ENCODE assay signal across 24 mouse cellular contexts in genomic region chr14:32801662-32802024, GRCm38 (mm10). TPM values are rescaled to one million over a fixed set of nuclear protein-coding genes. Genes with fewer than 3 reads are reported as not detected.
DNase-seq lines count a peak whose midpoint lies in the region; ATAC-seq and TF ChIP-seq lines count a peak whose summit lies in the region.
"Had no signal": no experiment of that assay in that cellular context is flagged by ENCODE, and none has a peak within 500 bp of the region (broad histone marks: within the 10 kb centered on the region; RNA-seq: fewer than 3 reads in every experiment).

No protein-coding gene starts in this region.

- H3K36me3 ChIP-seq in forebrain, embryonic 10.5 days (replicated peaks), result no peaks in the 10 kb centered on the region
- no peaks in the 10 kb centered on the region for H3K36me3 ChIP-seq in forebrain, embryonic 11.5 days (ENCODE audit: control insufficient read depth, insufficient read depth, low read length)
- no peaks in the 10 kb centered on the region for H3K36me3 ChIP-seq in midbrain, embryonic 10.5 days
- no peaks in the 10 kb centered on the region for H3K36me3 ChIP-seq in midbrain, postnatal 0 days (ENCODE audit: insufficient read depth, low read length)
- H3K36me3 ChIP-seq in embryonic facial prominence, embryonic 10.5 days (replicated peaks), result no peaks in the 10 kb centered on the region
- H3K36me3 ChIP-seq: embryonic facial prominence, embryonic 15.5 days; forebrain, embryonic 12.5 days; G1E; heart, embryonic 13.5 days; hindbrain, embryonic 15.5 days had no signal

- TF ChIP-seq CTCF in midbrain, postnatal 0 days (IDR thresholded peaks at IDR 0.05), result no peak
- TF ChIP-seq CTCF in lung, adult 2 months (IDR thresholded peaks at IDR 0.05; ENCODE audit: insufficient read depth, low read length), result no peak

- no peak for TF ChIP-seq POLR2A in lung, adult 2 months (IDR thresholded peaks at IDR 0.05; ENCODE audit: borderline replicate concordance, extremely low read depth, low read depth, low read length)

- H3K4me2 ChIP-seq in forebrain, embryonic 11.5 days (ENCODE audit: low read depth, low read length, severe bottlenecking), result no peak overlapping the region
- no peak overlapping the region for H3K4me2 ChIP-seq in midbrain, postnatal 0 days (ENCODE audit: low read depth, low read length, poor library complexity, severe bottlenecking)
- H3K4me2 ChIP-seq: embryonic facial prominence, embryonic 15.5 days; forebrain, embryonic 12.5 days; heart, embryonic 13.5 days; hindbrain, embryonic 15.5 days had no signal

- H3K9ac ChIP-seq in forebrain, embryonic 11.5 days (ENCODE audit: low read length), result no peak overlapping the region
- no peak overlapping the region for H3K9ac ChIP-seq in midbrain, postnatal 0 days (replicated peaks; ENCODE audit: low read length, poor library complexity, severe bottlenecking)
- H3K9ac ChIP-seq: embryonic facial prominence, embryonic 15.5 days; forebrain, embryonic 12.5 days; heart, embryonic 13.5 days; hindbrain, embryonic 15.5 days had no signal

- H3K27me3 ChIP-seq in forebrain, embryonic 10.5 days (ENCODE audit: poor library complexity, severe bottlenecking), result no peaks in the 10 kb centered on the region
- no peaks in the 10 kb centered on the region for H3K27me3 ChIP-seq in forebrain, embryonic 11.5 days (ENCODE audit: control insufficient read depth, insufficient read depth, low read length)
- H3K27me3 ChIP-seq in midbrain, embryonic 10.5 days (ENCODE audit: low read depth, poor library complexity, severe bottlenecking), result no peaks in the 10 kb centered on the region
- no peaks in the 10 kb centered on the region for H3K27me3 ChIP-seq in midbrain, postnatal 0 days (ENCODE audit: insufficient read depth, low read length)
- H3K27me3 ChIP-seq in embryonic facial prominence, embryonic 10.5 days (replicated peaks; ENCODE audit: low read depth, poor library complexity, severe bottlenecking), result no peaks in the 10 kb centered on the region
- H3K27me3 ChIP-seq: embryonic facial prominence, embryonic 15.5 days; forebrain, embryonic 12.5 days; hindbrain, embryonic 15.5 days had no signal

- no peak for DNase-seq in forebrain, embryonic 10.5 days (ENCODE audit: extremely low spot score, low spot score)
- DNase-seq in forebrain, embryonic 11.5 days (ENCODE audit: low spot score), result no peak
- DNase-seq in midbrain, embryonic 10.5 days (ENCODE audit: low spot score), result no peak
- no peak for DNase-seq in midbrain, postnatal 0 days (ENCODE audit: low spot score)
- no peak for DNase-seq in embryonic facial prominence, embryonic 10.5 days (ENCODE audit: low spot score)
- no peak for DNase-seq in lung, adult 2 months
- DNase-seq: adrenal gland, adult 8-10 months; B cell, adult 2 months; cerebellum, adult 11-12 months; cerebellum, adult 9-10 months had no signal

- H3K27ac ChIP-seq in forebrain, embryonic 10.5 days, result 0 out of 2 replicates have a peak overlapping the region, but pooled peaks have one; percentile 48
- no peak overlapping the region for H3K27ac ChIP-seq in forebrain, embryonic 11.5 days (ENCODE audit: low read depth, low read length)
- peak overlapping the region; percentile 78 for H3K27ac ChIP-seq in midbrain, embryonic 10.5 days (replicated peaks)
- H3K27ac ChIP-seq in midbrain, postnatal 0 days (ENCODE audit: low read depth, low read length), result no peak overlapping the region
- H3K27ac ChIP-seq in embryonic facial prominence, embryonic 10.5 days (replicated peaks), result peak overlapping the region; percentile 24
- H3K27ac ChIP-seq: embryonic facial prominence, embryonic 15.5 days; forebrain, embryonic 12.5 days; heart, embryonic 13.5 days; hindbrain, embryonic 15.5 days had no signal

- no peak for ATAC-seq in forebrain, embryonic 11.5 days (replicated peaks; ENCODE audit: low FRiP score)
- no peak for ATAC-seq in midbrain, postnatal 0 days (ENCODE audit: low FRiP score)
- ATAC-seq in megakaryocyte progenitor cell, adult 5-6 weeks (replicated peaks; ENCODE audit: poor library complexity), result peak; percentile 41; the same call in 1 of the 2 replicates
- ATAC-seq: CD4-positive, CD25-positive, alpha-beta regulatory T cell, adult 4 months; forebrain, embryonic 16.5 days; inflammation-experienced regulatory T-cells, adult 6 months had no signal

- no peak overlapping the region for H3K4me3 ChIP-seq in forebrain, embryonic 10.5 days
- no peak overlapping the region for H3K4me3 ChIP-seq in forebrain, embryonic 11.5 days (ENCODE audit: low read depth, low read length)
- no peak overlapping the region for H3K4me3 ChIP-seq in midbrain, embryonic 10.5 days
- H3K4me3 ChIP-seq in midbrain, postnatal 0 days (ENCODE audit: low read depth, low read length), result no peak overlapping the region
- no peak overlapping the region for H3K4me3 ChIP-seq in embryonic facial prominence, embryonic 10.5 days
- H3K4me3 ChIP-seq in lung, adult 2 months (replicated peaks; ENCODE audit: extremely low read depth, low read depth, low read length), result no peak overlapping the region
- H3K4me3 ChIP-seq: embryonic facial prominence, embryonic 15.5 days; erythroblast, embryonic 14.5 days; forebrain, embryonic 12.5 days; heart, embryonic 13.5 days; hindbrain, embryonic 15.5 days had no signal

- H3K4me1 ChIP-seq in forebrain, embryonic 10.5 days, result peaks cover 12% of the 10 kb centered on the region
- H3K4me1 ChIP-seq in forebrain, embryonic 11.5 days (replicated peaks; ENCODE audit: control insufficient read depth, insufficient read depth, low read length), result no peaks in the 10 kb centered on the region
- H3K4me1 ChIP-seq in midbrain, embryonic 10.5 days, result peaks cover 15% of the 10 kb centered on the region
- no peaks in the 10 kb centered on the region for H3K4me1 ChIP-seq in midbrain, postnatal 0 days (ENCODE audit: insufficient read depth, low read length)
- peaks cover 15% of the 10 kb centered on the region for H3K4me1 ChIP-seq in embryonic facial prominence, embryonic 10.5 days
- no peaks in the 10 kb centered on the region for H3K4me1 ChIP-seq in lung, adult 2 months (ENCODE audit: control insufficient read depth, insufficient read depth, low read length)
- H3K4me1 ChIP-seq: embryonic facial prominence, embryonic 15.5 days; hindbrain, embryonic 15.5 days had no signal

- no peaks in the 10 kb centered on the region for H3K9me3 ChIP-seq in forebrain, embryonic 10.5 days
- H3K9me3 ChIP-seq in forebrain, embryonic 11.5 days (ENCODE audit: control insufficient read depth, low read length), result no peaks in the 10 kb centered on the region
- H3K9me3 ChIP-seq in midbrain, embryonic 10.5 days (replicated peaks), result no peaks in the 10 kb centered on the region
- H3K9me3 ChIP-seq in midbrain, postnatal 0 days (ENCODE audit: low read length), result no peaks in the 10 kb centered on the region
- H3K9me3 ChIP-seq in embryonic facial prominence, embryonic 10.5 days, result no peaks in the 10 kb centered on the region
- H3K9me3 ChIP-seq: embryonic facial prominence, embryonic 15.5 days; forebrain, embryonic 12.5 days; heart, embryonic 13.5 days; hindbrain, embryonic 15.5 days had no signal

RNA-seq across cellular contexts. Expression of gene Tmem273, which starts 15.9 kb away (rescaled TPM):
- 0.37 and 0.62 TPM in 2 replicates for polyA plus RNA-seq in forebrain, embryonic 10.5 days (2016; fragmentation: Nextera tagmentation; extraction: Ambion mirVana)
- not detected in 2 replicates for polyA plus RNA-seq in forebrain, embryonic 11.5 days (2014; fragmentation: Nextera tagmentation; extraction: Ambion mirVana)
- polyA plus RNA-seq in midbrain, embryonic 10.5 days (2016; fragmentation: Nextera tagmentation; extraction: Ambion mirVana), result 0.25 and 0.56 TPM in 2 replicates
- 0.38 and 0.71 TPM in 2 replicates for total RNA-seq in midbrain, postnatal 0 days (2014; rRNA removed)
- 0.40 and 0.60 TPM in 2 replicates for polyA plus RNA-seq in midbrain, postnatal 0 days (2015; fragmentation: Nextera tagmentation; extraction: Ambion mirVana)
- polyA plus RNA-seq in embryonic facial prominence, embryonic 10.5 days (2016; fragmentation: Nextera tagmentation; extraction: Ambion mirVana), result 0.10 and 0.24 TPM in 2 replicates
- total RNA-seq in megakaryocyte progenitor cell, adult 5-6 weeks (2015), result 24.0 and 26.7 TPM in 2 replicates
- 14.4 and 23.7 TPM in 2 replicates for total RNA-seq in megakaryocyte progenitor cell, adult 5-6 weeks (2017)
- polyA plus RNA-seq in lung, adult 2 months (2012; rRNA removed), result 2.0 and 2.4 TPM in 2 replicates
- total RNA-seq: G1E; gastrocnemius, adult 18-20 months had no signal
- polyA plus RNA-seq: erythroblast, embryonic 14.5 days; G1E had no signal

RNA-seq across cellular contexts. Expression of gene Fam170b, which starts 32.1 kb away (rescaled TPM):
- not detected in 2 replicates for polyA plus RNA-seq in forebrain, embryonic 10.5 days (2016; fragmentation: Nextera tagmentation; extraction: Ambion mirVana)
- 0.16 TPM in 1 of 2 replicates, not detected in the other for polyA plus RNA-seq in forebrain, embryonic 11.5 days (2014; fragmentation: Nextera tagmentation; extraction: Ambion mirVana)
- not detected in 2 replicates for polyA plus RNA-seq in midbrain, embryonic 10.5 days (2016; fragmentation: Nextera tagmentation; extraction: Ambion mirVana)
- total RNA-seq in midbrain, postnatal 0 days (2014; rRNA removed), result not detected in 2 replicates
- polyA plus RNA-seq in midbrain, postnatal 0 days (2015; fragmentation: Nextera tagmentation; extraction: Ambion mirVana), result not detected in 2 replicates
- not detected in 2 replicates for polyA plus RNA-seq in embryonic facial prominence, embryonic 10.5 days (2016; fragmentation: Nextera tagmentation; extraction: Ambion mirVana)
- total RNA-seq in megakaryocyte progenitor cell, adult 5-6 weeks (2015), result not detected in 2 replicates
- total RNA-seq in megakaryocyte progenitor cell, adult 5-6 weeks (2017), result not detected in 2 replicates
- not detected in 2 replicates for polyA plus RNA-seq in lung, adult 2 months (2012; rRNA removed)
- total RNA-seq: gastrocnemius, adult 18-20 months; gastrocnemius, postnatal 14 days had no signal
- polyA plus RNA-seq: brain, embryonic 14.5 days; CD4-positive, CD25-positive, alpha-beta regulatory T cell, adult 4 months; embryonic facial prominence, embryonic 11.5 days; erythroblast, embryonic 14.5 days; forebrain, embryonic 12.5 days; forebrain, embryonic 16.5 days; G1E; inflammation-experienced regulatory T-cells, adult 6 months had no signal

RNA-seq across cellular contexts. Expression of gene Vstm4, which starts 54.9 kb away (rescaled TPM):
- 1.5 and 2.1 TPM in 2 replicates for polyA plus RNA-seq in forebrain, embryonic 10.5 days (2016; fragmentation: Nextera tagmentation; extraction: Ambion mirVana)
- polyA plus RNA-seq in forebrain, embryonic 11.5 days (2014; fragmentation: Nextera tagmentation; extraction: Ambion mirVana), result 2.8 and 3.2 TPM in 2 replicates
- polyA plus RNA-seq in midbrain, embryonic 10.5 days (2016; fragmentation: Nextera tagmentation; extraction: Ambion mirVana), result 2.7 and 3.6 TPM in 2 replicates
- total RNA-seq in midbrain, postnatal 0 days (2014; rRNA removed), result 9.2 and 11.0 TPM in 2 replicates
- polyA plus RNA-seq in midbrain, postnatal 0 days (2015; fragmentation: Nextera tagmentation; extraction: Ambion mirVana), result 11.4 and 13.8 TPM in 2 replicates
- 1.9 and 2.2 TPM in 2 replicates for polyA plus RNA-seq in embryonic facial prominence, embryonic 10.5 days (2016; fragmentation: Nextera tagmentation; extraction: Ambion mirVana)
- not detected in 2 replicates for total RNA-seq in megakaryocyte progenitor cell, adult 5-6 weeks (2015)
- total RNA-seq in megakaryocyte progenitor cell, adult 5-6 weeks (2017), result 0.03 TPM in 1 of 2 replicates, not detected in the other
- 11.2 and 12.1 TPM in 2 replicates for polyA plus RNA-seq in lung, adult 2 months (2012; rRNA removed)
- polyA plus RNA-seq: CD4-positive, CD25-positive, alpha-beta regulatory T cell, adult 4 months; erythroblast, embryonic 14.5 days; G1E; inflammation-experienced regulatory T-cells, adult 6 months had no signal

Comparison
In these comparisons a context has a peak if more than half of its experiments do, and no peak if none do; other contexts are left out.
1. H3K27ac ChIP-seq: peak in forebrain, embryonic 10.5 days (single experiment), midbrain, embryonic 10.5 days (single experiment) and embryonic facial prominence, embryonic 10.5 days (single experiment); none in forebrain, embryonic 11.5 days (single experiment) and midbrain, postnatal 0 days (single experiment).